Mouse (Mus musculus) liver, embryonic 14 days (tissue): ENCODE measurements around the gene Fam160a2. TPM values are rescaled to one million over a fixed set of nuclear protein-coding genes. Genes with fewer than 3 reads are reported as not detected.

Experiments
- polyA plus RNA-seq: library from polyadenylated mRNA; depleted of rRNA; stranded (reverse); fragments of >200 nt; gene quantifications from 2 replicates; pipeline ENCODE4 v1.2.3, GENCODE M21; 2012; rRNA removed

Fam160a2 gene
- 7.3 and 9.1 TPM in 2 replicates for polyA plus RNA-seq

DNA sequence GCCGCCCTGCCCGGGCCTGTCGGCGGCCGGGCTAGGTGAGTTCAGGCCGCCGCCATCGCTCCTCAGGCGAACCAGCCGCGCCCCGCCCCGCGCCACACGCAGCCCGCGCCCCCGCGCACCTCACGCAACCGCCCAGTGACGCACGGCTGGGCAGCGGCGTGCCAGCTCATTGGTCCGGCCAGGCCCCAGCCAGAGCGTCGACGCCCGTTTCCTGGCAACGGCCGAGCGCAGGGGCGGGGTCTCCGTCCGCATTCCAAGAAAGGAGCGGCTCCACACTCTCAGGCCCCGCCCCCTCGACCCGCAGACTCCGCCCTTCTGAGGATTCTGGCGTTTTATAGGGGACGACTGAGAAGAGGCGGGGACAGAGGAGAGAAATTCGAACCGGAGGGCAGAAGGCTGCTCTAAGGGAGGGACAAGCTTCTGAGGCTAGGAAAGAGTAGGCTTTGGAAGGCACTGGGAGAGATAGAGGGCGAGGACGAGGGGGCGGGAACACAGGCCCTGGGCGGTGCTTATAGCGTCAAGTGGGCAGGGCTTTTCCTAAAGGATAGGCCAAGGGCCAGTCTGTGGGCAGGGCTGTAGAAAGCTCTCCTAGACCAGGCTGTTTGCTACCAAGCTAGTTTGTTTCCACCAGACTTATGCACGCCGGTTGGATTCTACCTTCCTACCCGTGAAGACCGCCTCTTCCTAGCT, at the start of gene Fam160a2:
Gene Fam160a2, minus strand, starts transcription at position 120 of the 690 bp plus-strand sequence.

DNA sequence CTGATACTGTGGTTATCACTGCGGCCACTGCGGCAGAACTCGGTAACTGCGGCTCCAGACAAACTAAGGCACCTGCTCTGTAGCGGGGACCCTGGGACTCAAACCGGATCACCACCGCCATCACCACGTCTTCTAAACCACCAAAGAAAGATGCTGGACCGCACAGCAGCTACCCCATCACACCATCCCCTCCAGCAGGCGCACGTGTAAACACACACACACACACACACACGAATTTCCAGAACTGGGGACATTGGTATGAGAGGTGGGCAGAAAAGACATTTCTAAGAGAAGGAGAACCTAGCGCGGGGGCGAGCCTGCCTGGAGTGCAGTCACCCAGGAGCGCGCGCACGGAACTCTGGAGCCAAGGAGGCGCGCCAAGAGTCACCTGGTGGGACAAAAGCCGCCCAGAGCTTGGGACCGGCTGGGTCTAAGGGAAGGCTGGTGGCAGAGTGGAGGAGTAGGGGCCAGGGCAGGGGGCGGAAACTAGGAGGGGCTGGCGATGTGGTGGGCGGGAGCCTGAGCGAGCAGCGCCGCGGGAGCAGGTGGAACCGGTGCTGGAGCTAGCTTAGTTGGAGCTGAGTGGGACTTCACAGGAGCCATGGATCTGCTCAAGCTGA, 25.7 kb upstream of the Fam160a2 start, which contains the start of gene Cckbr:
Gene Cckbr, plus strand, starts transcription at position 308 of the 620 bp plus-strand sequence.

DNA sequence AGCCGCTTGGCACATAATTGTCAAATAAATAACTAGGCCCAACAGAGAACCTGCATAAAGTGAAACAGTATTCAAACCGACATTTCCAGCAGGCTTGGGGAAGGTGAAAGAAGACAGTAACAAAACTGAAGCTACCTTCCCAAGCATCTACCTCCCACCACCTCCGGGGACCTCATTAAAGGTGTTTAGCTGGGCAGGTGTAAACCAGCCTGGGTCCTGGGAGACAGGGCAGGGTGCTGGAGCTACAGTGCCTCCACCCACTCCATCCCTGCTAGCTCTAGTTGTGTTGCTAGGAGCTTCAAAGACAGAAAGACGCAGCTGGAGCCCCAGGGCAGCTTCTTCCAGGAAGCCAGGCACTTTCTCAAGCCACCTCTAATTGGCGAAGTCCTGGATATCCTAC, 4.4 kb upstream of the Fam160a2 start, which contains the start of gene Cnga4:
Gene Cnga4, plus strand, starts transcription at position 301 of the 400 bp plus-strand sequence.

DNA sequence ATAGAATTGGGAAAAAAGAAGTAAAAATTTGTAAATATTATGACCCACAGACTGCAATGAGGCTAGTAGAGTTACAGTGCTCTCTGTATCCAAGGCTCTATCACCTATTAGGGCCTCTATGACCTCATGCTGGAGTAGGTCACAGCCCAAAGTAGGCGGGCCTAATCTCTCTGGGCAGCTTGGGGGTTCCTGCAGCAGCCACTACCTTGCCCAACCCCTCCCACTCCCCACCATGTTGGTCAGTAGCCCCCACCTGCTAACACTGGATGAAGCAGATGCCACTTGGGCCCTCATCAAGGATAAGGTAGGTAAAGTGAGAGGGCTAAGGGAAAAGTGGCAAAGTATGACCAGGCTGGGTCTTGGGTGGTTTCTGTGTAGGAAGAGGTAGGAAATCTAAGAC, 25.0 kb downstream of the Fam160a2 start, which contains the start of gene Gm5901:
Gene Gm5901, plus strand, starts transcription at position 173 of the 400 bp plus-strand sequence.

DNA sequence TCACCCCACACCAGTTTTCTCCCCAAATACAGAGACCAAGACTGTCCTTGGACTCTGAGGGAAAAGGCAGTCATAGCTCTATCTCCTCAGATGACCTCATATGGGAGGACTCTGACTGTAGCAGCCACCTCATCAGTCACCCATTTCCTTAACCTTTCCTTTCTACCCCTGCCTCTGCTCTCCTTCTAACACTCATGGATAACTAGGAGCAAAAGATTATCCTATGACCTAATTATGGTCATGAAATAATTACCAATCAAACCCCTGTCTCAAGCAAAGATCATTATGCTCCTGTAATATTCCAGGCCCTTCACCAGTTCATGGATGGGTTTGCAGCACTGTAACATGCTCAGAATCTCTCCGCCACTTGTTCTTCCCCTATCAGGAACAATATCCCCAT, 31.9 kb downstream of the Fam160a2 start, which contains the start of gene Olfr692:
Gene Olfr692, plus strand, starts transcription at position 301 of the 400 bp plus-strand sequence.

DNA sequence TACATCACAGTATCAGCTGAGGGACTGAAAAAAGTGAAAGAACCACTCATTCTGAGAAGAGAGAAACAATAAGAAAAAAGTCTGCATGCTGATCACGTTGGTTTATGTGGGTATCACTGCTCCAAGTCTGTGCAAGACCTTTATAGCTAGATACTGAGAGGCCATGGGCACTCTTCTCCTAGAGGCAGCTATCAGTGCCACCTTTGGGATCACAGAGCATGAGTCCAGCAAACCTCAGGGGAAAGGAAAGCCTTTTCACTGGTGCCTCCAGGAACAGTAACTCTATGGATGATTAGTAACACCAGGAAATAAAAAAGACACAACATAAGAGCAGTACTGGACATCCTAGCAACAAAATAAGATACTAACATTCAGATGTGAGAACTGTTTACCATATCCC, 57.7 kb downstream of the Fam160a2 start, which contains the start of gene Olfr691:
Gene Olfr691, minus strand, starts transcription at position 101 of the 400 bp plus-strand sequence.

DNA sequence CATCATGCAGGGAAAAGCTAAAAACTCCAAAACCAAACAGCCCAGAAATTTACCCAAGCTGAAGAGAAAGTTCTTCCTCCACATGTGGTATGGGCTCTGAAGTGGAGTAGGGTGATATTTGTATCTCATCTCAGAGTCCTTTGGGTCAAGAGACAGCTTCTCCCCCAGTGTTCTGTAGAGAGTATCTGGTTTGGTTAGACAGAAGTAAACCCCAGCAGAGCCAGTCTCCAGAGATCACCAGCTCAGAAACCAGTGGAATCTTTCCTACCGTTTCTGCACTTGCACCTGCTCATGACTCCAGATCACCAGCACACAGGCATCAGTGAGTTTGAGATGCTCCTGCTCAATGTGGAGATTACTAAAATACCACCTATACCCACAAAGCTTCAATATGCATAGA, 65.8 kb downstream of the Fam160a2 start, which contains the start of gene Olfr690:
Gene Olfr690, minus strand, starts transcription at position 101 of the 400 bp plus-strand sequence.

Other genes with a start within 250 kb of the Fam160a2 start
- gene Olfr684, start 236.4 kb downstream of the Fam160a2 start, polyA plus RNA-seq: not detected in 2 replicates
- not detected in 2 replicates for gene Olfr685, start 214.0 kb downstream of the Fam160a2 start, polyA plus RNA-seq
- gene Olfr686, start 192.6 kb downstream of the Fam160a2 start, polyA plus RNA-seq: not detected in 2 replicates
- not detected in 2 replicates for gene Olfr688, start 112.0 kb downstream of the Fam160a2 start, polyA plus RNA-seq
- gene Olfr689, start 88.9 kb downstream of the Fam160a2 start, polyA plus RNA-seq: not detected in 2 replicates
- gene Olfr690, start 66.0 kb downstream of the Fam160a2 start, polyA plus RNA-seq: not detected in 2 replicates
- not detected in 2 replicates for gene Olfr691, start 57.8 kb downstream of the Fam160a2 start, polyA plus RNA-seq
- gene Olfr692, start 31.8 kb downstream of the Fam160a2 start, polyA plus RNA-seq: not detected in 2 replicates
- gene Gm5901, start 25.0 kb downstream of the Fam160a2 start, polyA plus RNA-seq: not detected in 2 replicates
- 0.01 and 0.05 TPM in 2 replicates for gene Cnga4, start 4.5 kb upstream of the Fam160a2 start, polyA plus RNA-seq
- not detected in 2 replicates for gene Cckbr, start 25.7 kb upstream of the Fam160a2 start, polyA plus RNA-seq
- gene Cavin3, start 82.2 kb upstream of the Fam160a2 start, polyA plus RNA-seq: 2.6 TPM in 2 replicates
- 8.7 and 10.2 TPM in 2 replicates for gene Smpd1, start 154.3 kb upstream of the Fam160a2 start, polyA plus RNA-seq
- gene Apbb1, start 181.6 kb upstream of the Fam160a2 start, polyA plus RNA-seq: 1.7 TPM in 2 replicates
- 175 and 220 TPM in 2 replicates for gene Hpx, start 200.1 kb upstream of the Fam160a2 start, polyA plus RNA-seq
- 4.4 and 4.6 TPM in 2 replicates for gene Trim3, start 233.5 kb upstream of the Fam160a2 start, polyA plus RNA-seq
- gene Timm10b, start 240.0 kb upstream of the Fam160a2 start, polyA plus RNA-seq: 58.1 and 59.9 TPM in 2 replicates
- gene Arfip2, start 240.4 kb upstream of the Fam160a2 start, polyA plus RNA-seq: 11.8 and 15.0 TPM in 2 replicates
- 61.9 and 66.6 TPM in 2 replicates for gene Gm45799, start 240.5 kb upstream of the Fam160a2 start, polyA plus RNA-seq